Mouse (Mus musculus): ENCODE measurements around the gene Sri.

Gene Sri

DNA sequence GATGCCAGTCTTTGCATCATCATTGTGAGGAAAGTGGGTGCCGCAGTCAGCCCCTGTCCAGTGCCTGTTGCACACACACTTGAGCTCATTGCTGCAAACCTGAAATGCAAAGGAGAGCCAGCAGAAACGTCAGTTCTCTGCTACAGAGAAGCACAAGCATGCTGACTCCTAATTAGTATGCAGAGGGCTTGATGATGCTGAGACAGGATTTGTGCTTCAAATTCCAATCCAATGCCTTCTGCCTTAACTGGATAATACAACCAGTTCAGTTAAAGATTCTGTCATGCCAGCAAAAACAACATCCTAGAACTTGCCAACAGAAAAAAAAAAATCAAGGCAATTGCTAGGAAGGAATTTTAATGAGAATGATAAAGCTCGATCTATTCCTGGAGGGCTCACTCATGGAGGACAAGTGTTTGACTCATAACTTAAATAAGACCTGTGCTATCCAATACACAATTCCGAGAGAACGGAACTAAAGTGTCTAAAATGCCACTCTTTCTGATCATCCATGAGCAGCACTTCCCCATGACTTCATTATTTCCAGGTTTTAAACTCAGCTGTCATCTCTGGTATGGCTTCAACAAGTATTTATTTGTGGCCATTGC, 70.8 kb downstream of the Sri start:
- DNase-seq, result no peak

All from layer of hippocampus, adult 9-11 months (tissue).